ENCODE assay signal across 24 mouse cellular contexts in the genomic region with DNA sequence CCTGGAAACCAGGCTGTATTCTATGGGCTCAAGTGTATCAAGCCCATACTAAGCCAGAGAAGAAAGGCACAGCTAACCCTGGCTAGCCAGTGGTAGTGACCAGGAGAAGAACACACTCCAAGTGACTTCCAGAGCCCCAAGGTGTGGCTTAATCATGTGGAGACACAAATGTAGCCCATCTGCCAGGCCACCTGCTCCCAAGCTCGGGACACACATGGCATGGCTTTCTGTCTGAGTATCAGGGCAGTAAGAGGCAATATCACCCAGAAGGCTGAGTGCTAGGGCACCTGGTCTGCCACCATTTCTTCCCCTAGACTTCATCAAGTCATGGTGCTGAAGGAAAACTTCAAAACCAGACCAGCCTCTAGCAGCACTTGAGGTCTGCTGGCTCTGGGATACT. TPM values are rescaled to one million over a fixed set of nuclear protein-coding genes. Genes with fewer than 3 reads are reported as not detected.
DNase-seq lines count a peak whose midpoint lies in the region; ATAC-seq and TF ChIP-seq lines count a peak whose summit lies in the region.
"Had no signal": no experiment of that assay in that cellular context is flagged by ENCODE, and none has a peak within 500 bp of the region (broad histone marks: within the 10 kb centered on the region; RNA-seq: fewer than 3 reads in every experiment).

No protein-coding gene starts in this region.

- H3K36me3 ChIP-seq in heart, embryonic 10.5 days: peaks cover 14% of the 10 kb centered on the region
- no peaks in the 10 kb centered on the region for H3K36me3 ChIP-seq in thymus, adult 2 months (ENCODE audit: control insufficient read depth, insufficient read depth, low read length)
- H3K36me3 ChIP-seq in kidney, embryonic 14.5 days (ENCODE audit: control insufficient read depth, insufficient read depth, low read length): 0 out of 2 replicates have a peak, but pooled peaks cover 3% of the 10 kb centered on the region
- H3K36me3 ChIP-seq: limb, embryonic 10.5 days; limb, embryonic 15.5 days had no signal

- H3K4me2 ChIP-seq in kidney, embryonic 14.5 days (replicated peaks; ENCODE audit: low read depth, low read length): no peak overlapping the region
- H3K4me2 ChIP-seq: heart, embryonic 11.5 days; limb, embryonic 15.5 days; liver, embryonic 13.5 days; midbrain, embryonic 13.5 days had no signal

- no peak for DNase-seq in heart, embryonic 10.5 days (ENCODE audit: low spot score)
- no peak for DNase-seq in heart, adult 18-20 months
- DNase-seq in brain, adult 2 months (ENCODE audit: low read depth, low spot score): peak; percentile 66
- DNase-seq in cerebellum, adult 18-20 months: peak; percentile 34 to 39
- DNase-seq in cerebellum, postnatal 10 days: peak; percentile 64 to 77
- DNase-seq in thymus, adult 2 months: no peak
- DNase-seq: adrenal gland, adult 2 months; adrenal gland, postnatal 36 days; B cell, adult 2 months; kidney, adult 8-10 months; kidney, postnatal 10 days; liver, embryonic 13.5 days; lung, adult 18-20 months; thymus, postnatal 4 days had no signal

- no peak overlapping the region for H3K9ac ChIP-seq in kidney, embryonic 14.5 days (ENCODE audit: low read depth, low read length)
- H3K9ac ChIP-seq: limb, embryonic 15.5 days; liver, embryonic 13.5 days; midbrain, embryonic 13.5 days had no signal

- no peak for TF ChIP-seq CTCF in thymus, adult 2 months (IDR thresholded peaks at IDR 0.05; ENCODE audit: borderline replicate concordance, control insufficient read depth, extremely low read depth, insufficient read depth, low read length, poor library complexity)

- TF ChIP-seq POLR2A in thymus, adult 2 months (IDR thresholded peaks at IDR 0.05; ENCODE audit: control insufficient read depth, extremely low read depth, insufficient read depth, low read length, poor library complexity): no peak

- peaks cover 46% of the 10 kb centered on the region for H3K4me1 ChIP-seq in heart, embryonic 10.5 days
- no peaks in the 10 kb centered on the region for H3K4me1 ChIP-seq in thymus, adult 2 months (replicated peaks; ENCODE audit: control insufficient read depth, insufficient read depth, low read length)
- H3K4me1 ChIP-seq in kidney, embryonic 14.5 days (ENCODE audit: control insufficient read depth, insufficient read depth, low read length): no peaks in the 10 kb centered on the region
- H3K4me1 ChIP-seq: limb, embryonic 15.5 days; midbrain, embryonic 13.5 days had no signal

- no peaks in the 10 kb centered on the region for H3K9me3 ChIP-seq in heart, embryonic 10.5 days
- H3K9me3 ChIP-seq in kidney, embryonic 14.5 days (ENCODE audit: control insufficient read depth, low read length): no peaks in the 10 kb centered on the region
- H3K9me3 ChIP-seq: limb, embryonic 10.5 days; limb, embryonic 15.5 days; liver, embryonic 13.5 days; midbrain, embryonic 13.5 days had no signal

- 67% methylated on average over 1 of the region's 1 CpGs for WGBS in heart, embryonic 10.5 days
- 82% methylated on average over 1 of the region's 1 CpGs for WGBS in thymus, adult 2 months
- 70% methylated on average over 1 of the region's 1 CpGs for WGBS in kidney, embryonic 14.5 days

- no peak overlapping the region for H3K4me3 ChIP-seq in heart, embryonic 10.5 days
- no peak overlapping the region for H3K4me3 ChIP-seq in thymus, adult 2 months (ENCODE audit: control insufficient read depth, insufficient read depth, low read length)
- H3K4me3 ChIP-seq in kidney, embryonic 14.5 days (ENCODE audit: low read length): no peak overlapping the region
- H3K4me3 ChIP-seq: erythroblast, embryonic 14.5 days; limb, embryonic 10.5 days; limb, embryonic 15.5 days; liver, embryonic 13.5 days; midbrain, embryonic 13.5 days had no signal

- ATAC-seq in kidney, embryonic 14.5 days (ENCODE audit: low FRiP score, low TSS enrichment): no peak
- ATAC-seq: forebrain, embryonic 16.5 days; intestine, embryonic 16.5 days; lung, postnatal 0 days had no signal

- H3K27me3 ChIP-seq in heart, embryonic 10.5 days (ENCODE audit: insufficient read depth, poor library complexity, severe bottlenecking): no peaks in the 10 kb centered on the region
- H3K27me3 ChIP-seq in thymus, adult 2 months (ENCODE audit: control insufficient read depth, insufficient read depth, low read length): no peaks in the 10 kb centered on the region
- H3K27me3 ChIP-seq in kidney, embryonic 14.5 days (ENCODE audit: control insufficient read depth, insufficient read depth, low read length): no peaks in the 10 kb centered on the region
- H3K27me3 ChIP-seq: limb, embryonic 15.5 days; midbrain, embryonic 13.5 days had no signal

- H3K27ac ChIP-seq in heart, embryonic 10.5 days: 0 out of 2 replicates have a peak overlapping the region, but pooled peaks have one; percentile 49
- no peak overlapping the region for H3K27ac ChIP-seq in thymus, adult 2 months (ENCODE audit: control insufficient read depth, insufficient read depth, low read length)
- H3K27ac ChIP-seq in kidney, embryonic 14.5 days (ENCODE audit: low read depth, low read length): no peak overlapping the region
- H3K27ac ChIP-seq: limb, embryonic 10.5 days; limb, embryonic 15.5 days; liver, embryonic 13.5 days; macrophage; midbrain, embryonic 13.5 days had no signal

RNA-seq across cellular contexts. Expression of a gene that starts 22.6 kb away (rescaled TPM):
- polyA plus RNA-seq in heart, embryonic 10.5 days (2016; fragmentation: Nextera tagmentation; extraction: Ambion mirVana): 262 and 337 TPM in 2 replicates
- 100 to 1,000 TPM; 119 to 169 TPM for total RNA-seq in heart, adult 18-20 months (2021)
- polyA plus RNA-seq in thymus, adult 2 months (2012; rRNA removed): 133 and 136 TPM in 2 replicates
- polyA plus RNA-seq in kidney, embryonic 14.5 days (2014; fragmentation: Nextera tagmentation; extraction: Ambion mirVana): 28.6 and 30.8 TPM in 2 replicates

Comparison
In these comparisons a context has a peak if more than half of its experiments do, and no peak if none do; other contexts are left out.
1. DNase-seq: peak in brain, adult 2 months (single experiment), cerebellum, adult 18-20 months (2 of 2) and cerebellum, postnatal 10 days (2 of 2); none in heart, embryonic 10.5 days (single experiment), heart, adult 18-20 months (0 of 2) and thymus, adult 2 months (single experiment).